In the genomic region with DNA sequence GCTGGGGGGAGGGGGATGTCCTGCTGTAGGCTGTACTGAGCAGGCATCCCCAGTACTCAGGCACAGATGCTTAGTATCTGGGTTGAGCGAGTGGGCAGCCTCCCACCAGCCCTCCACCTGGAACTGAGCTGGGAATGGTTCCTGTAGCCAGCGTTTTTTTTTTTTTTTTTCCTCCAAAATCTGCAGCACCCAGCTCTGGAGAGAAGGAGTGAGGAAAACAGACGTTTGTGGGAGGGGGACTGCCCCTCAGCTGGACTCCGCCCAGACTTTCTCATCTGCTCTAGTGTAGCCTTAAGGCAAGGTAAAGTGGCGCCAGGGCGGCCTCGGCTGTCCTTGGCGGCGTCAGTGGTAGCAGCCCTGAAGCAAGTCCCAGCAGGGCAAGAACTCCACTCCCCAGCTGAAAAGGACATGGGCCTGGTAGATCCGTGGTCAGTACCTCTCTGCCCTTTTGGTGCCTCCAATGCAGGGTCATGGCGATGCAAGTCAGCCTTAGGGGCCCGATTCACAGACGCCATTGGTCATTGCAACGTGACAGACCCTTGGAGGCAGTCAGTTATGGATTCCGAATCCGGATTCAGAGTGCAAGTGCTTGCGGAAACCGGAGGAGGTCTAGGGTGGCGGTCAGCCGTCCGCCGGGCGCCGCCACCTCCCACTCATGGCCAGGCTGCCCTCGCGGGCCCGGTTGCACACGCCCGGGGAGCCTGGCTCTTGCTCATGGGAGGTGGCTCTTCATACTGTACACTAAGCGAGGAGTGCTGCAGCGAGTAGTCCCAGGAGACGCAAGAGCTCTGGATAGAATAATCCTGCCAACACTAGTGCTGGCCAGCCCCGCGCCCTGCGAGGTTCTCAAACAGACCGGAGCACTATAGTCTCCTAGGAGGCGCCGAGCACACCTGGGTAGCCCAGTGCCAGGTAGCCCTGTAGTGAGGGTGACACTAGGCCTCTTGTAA, we compare ENCODE assay signal across 8 mouse cellular contexts. TPM values are rescaled to one million over a fixed set of nuclear protein-coding genes. Genes with fewer than 3 reads are reported as not detected.
DNase-seq lines count a peak whose midpoint lies in the region; ATAC-seq and TF ChIP-seq lines count a peak whose summit lies in the region.

No protein-coding gene starts in this region.

- H3K4me1 ChIP-seq in E14TG2a.4 (replicated peaks; ENCODE audit: low read depth, low read length), result peaks cover 64% of the 10 kb centered on the region
- peaks cover 25% of the 10 kb centered on the region for H3K4me1 ChIP-seq in forebrain, embryonic 16.5 days (replicated peaks; ENCODE audit: control insufficient read depth, insufficient read depth, low read length)

- peak overlapping the region; percentile 89 for H3K4me2 ChIP-seq in forebrain, embryonic 16.5 days (ENCODE audit: low read length)

- WGBS in forebrain, embryonic 16.5 days, result 5% methylated on average over 38 of the region's 38 CpGs

- peak overlapping the region; percentile 84 for H3K4me3 ChIP-seq in E14TG2a.4 (replicated peaks; ENCODE audit: low read length)
- H3K4me3 ChIP-seq in forebrain, embryonic 16.5 days (replicated peaks; ENCODE audit: low read length), result peak overlapping the region; percentile 67

- H3K36me3 ChIP-seq in E14TG2a.4 (ENCODE audit: insufficient read depth, low read length), result peaks cover 11% of the 10 kb centered on the region
- no peaks in the 10 kb centered on the region for H3K36me3 ChIP-seq in forebrain, embryonic 16.5 days (ENCODE audit: control insufficient read depth, insufficient read depth)

- no peak for TF ChIP-seq POLR2A in brain, embryonic 14.5 days (IDR thresholded peaks at IDR 0.05; ENCODE audit: borderline replicate concordance, extremely low read depth, insufficient read depth, insufficient read length, poor library complexity, severe bottlenecking)

- H3K9me3 ChIP-seq in E14TG2a.4 (ENCODE audit: low read length), result no peaks in the 10 kb centered on the region
- no peaks in the 10 kb centered on the region for H3K9me3 ChIP-seq in forebrain, embryonic 16.5 days (ENCODE audit: control insufficient read depth, low read length)

- H3K9ac ChIP-seq in forebrain, embryonic 16.5 days (replicated peaks; ENCODE audit: low read depth, low read length), result peak overlapping the region; percentile 82

- H3K27me3 ChIP-seq in E14TG2a.4 (ENCODE audit: insufficient read depth, low read length), result peaks cover 58% of the 10 kb centered on the region
- 0 out of 2 replicates have a peak, but pooled peaks cover 3% of the 10 kb centered on the region for H3K27me3 ChIP-seq in forebrain, embryonic 16.5 days (replicated peaks; ENCODE audit: control insufficient read depth, insufficient read depth, low read length)

- no peak overlapping the region; the same call in 1 of the 2 replicates for H3K27ac ChIP-seq in forebrain, embryonic 16.5 days (ENCODE audit: low read length)

- peak; percentile 45 for ATAC-seq in forebrain, embryonic 16.5 days
- ATAC-seq in inflammation-experienced regulatory T-cells, adult 6 months, result no peak

- DNase-seq in brain, embryonic 14.5 days (ENCODE audit: low read depth), result peak; percentile 70
- DNase-seq in heart, postnatal 4 days, result peak; percentile 57
- DNase-seq in layer of hippocampus, adult 8-10 months (ENCODE audit: low spot score in 2 of 2), result peak; percentile 72 to 74
- peak; percentile 59 for DNase-seq in lung, postnatal 10 days
- DNase-seq in retina, postnatal 1 day, result peak; percentile 53

- no peak for TF ChIP-seq CTCF in E14TG2a.4 (conservative IDR thresholded peaks at IDR 0.05; ENCODE audit: low read length)
- TF ChIP-seq CTCF in brain, embryonic 14.5 days (IDR thresholded peaks at IDR 0.05; ENCODE audit: borderline replicate concordance, extremely low read depth, insufficient read depth, insufficient read length), result no peak

RNA-seq across cellular contexts. Expression of a gene that starts 1.1 kb away (rescaled TPM):
- polyA plus RNA-seq in brain, embryonic 14.5 days (2012; rRNA removed), result 4.3 and 4.5 TPM in 2 replicates
- polyA plus RNA-seq in forebrain, embryonic 16.5 days (2015; fragmentation: Nextera tagmentation; extraction: Ambion mirVana), result 5.9 and 7.7 TPM in 2 replicates
- total RNA-seq in heart, postnatal 4 days (2021), result 1 to 10 TPM; 7.9 to 9.3 TPM
- total RNA-seq in layer of hippocampus, adult 8-10 months (2022), result 10 to 100 TPM; 26.9 to 37.1 (median 32.1) TPM
- polyA plus RNA-seq in inflammation-experienced regulatory T-cells, adult 6 months (2017; shearing (Covaris generic)), result 1 to 10 TPM; 1.9 to 3.4 (median 2.1) TPM

RNA-seq across cellular contexts. Expression of a gene that starts 34.1 kb away (rescaled TPM):
- polyA plus RNA-seq in brain, embryonic 14.5 days (2012; rRNA removed), result 22.1 and 27.9 TPM in 2 replicates
- 1.3 and 2.3 TPM in 2 replicates for polyA plus RNA-seq in forebrain, embryonic 16.5 days (2015; fragmentation: Nextera tagmentation; extraction: Ambion mirVana)
- total RNA-seq in heart, postnatal 4 days (2021), result 1 to 10 TPM; 3.3 to 3.4 TPM
- 10 to 100 TPM; 81.3 to 94.0 (median 88.8) TPM for total RNA-seq in layer of hippocampus, adult 8-10 months (2022)
- 1 to 10 TPM in 1 of 3 experiments, under 1 TPM in 1, not detected in 1; 0.91 to 3.4 TPM for polyA plus RNA-seq in inflammation-experienced regulatory T-cells, adult 6 months (2017; shearing (Covaris generic))

RNA-seq across cellular contexts. Expression of a gene that starts 34.4 kb away (rescaled TPM):
- 3.8 and 8.3 TPM in 2 replicates for polyA plus RNA-seq in brain, embryonic 14.5 days (2012; rRNA removed)
- polyA plus RNA-seq in forebrain, embryonic 16.5 days (2015; fragmentation: Nextera tagmentation; extraction: Ambion mirVana), result 3.6 and 4.6 TPM in 2 replicates
- 1 to 10 TPM; 3.4 to 5.0 TPM for total RNA-seq in heart, postnatal 4 days (2021)
- total RNA-seq in layer of hippocampus, adult 8-10 months (2022), result 1 to 10 TPM; 4.6 to 7.3 (median 6.5) TPM
- polyA plus RNA-seq in inflammation-experienced regulatory T-cells, adult 6 months (2017; shearing (Covaris generic)), result 1 to 10 TPM in 2 of 3 experiments, under 1 TPM in 1; 0.77 to 4.3 (median 3.2) TPM
